Mouse (Mus musculus) splenic B cell, adult 2 months (primary cell): ENCODE results near the gene Slx4ip.

ENCODE experiments used
- DNase-seq: peaks from one replicate; pipeline ENCODE4 v3.0.0-alpha.2; 2011; ENCODE audit warnings: low read depth, low spot score
- H3K27me3 ChIP-seq: 2 replicates; pipeline ENCODE4 v1.6.1; 2012; ENCODE audit warnings: mild to moderate bottlenecking, low read length, moderate library complexity, mixed read lengths; ENCODE audit not compliant: control insufficient read depth, poor library complexity, insufficient read depth, severe bottlenecking
- H3K36me3 ChIP-seq: 2 replicates; pipeline ENCODE4 v1.6.1; 2012; ENCODE audit warnings: mild to moderate bottlenecking, low read length, moderate library complexity, mixed read lengths; ENCODE audit not compliant: control insufficient read depth, poor library complexity, insufficient read depth, severe bottlenecking

The Slx4ip gene

DNA sequence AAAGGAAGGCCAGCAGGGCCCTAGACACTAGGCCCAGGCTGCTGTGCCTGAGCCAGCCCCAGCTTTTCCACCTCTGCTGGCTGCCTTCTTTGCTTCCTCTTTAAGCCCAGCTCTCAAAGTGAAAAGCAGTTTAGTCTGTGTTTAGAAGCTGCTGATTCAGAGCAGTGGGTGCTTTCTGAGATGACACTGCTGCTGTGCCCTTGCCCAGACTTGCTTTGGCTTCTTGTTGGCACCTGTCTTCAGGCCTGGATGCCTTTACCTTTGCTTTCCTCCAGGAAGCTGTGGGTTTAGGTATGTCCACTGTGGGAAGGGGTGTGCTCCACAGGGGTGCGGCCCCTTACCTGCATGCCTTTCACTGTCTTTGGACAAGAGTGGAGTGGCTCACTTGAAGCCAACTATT, 28.4 kb downstream of the Slx4ip start:
- Histone ChIP-seq H3K27me3 (no peaks in the 10 kb centered on the region), H3K36me3 (no peaks in the 10 kb centered on the region)
- no peak for DNase-seq

GRCm38 (mm10) chr2:136920257-136920993, 29.4 kb downstream of the Slx4ip start:
- no peaks in the 10 kb centered on the region for H3K27me3 ChIP-seq
- H3K36me3 ChIP-seq = no peaks in the 10 kb centered on the region
- DNase-seq = no peak

DNA sequence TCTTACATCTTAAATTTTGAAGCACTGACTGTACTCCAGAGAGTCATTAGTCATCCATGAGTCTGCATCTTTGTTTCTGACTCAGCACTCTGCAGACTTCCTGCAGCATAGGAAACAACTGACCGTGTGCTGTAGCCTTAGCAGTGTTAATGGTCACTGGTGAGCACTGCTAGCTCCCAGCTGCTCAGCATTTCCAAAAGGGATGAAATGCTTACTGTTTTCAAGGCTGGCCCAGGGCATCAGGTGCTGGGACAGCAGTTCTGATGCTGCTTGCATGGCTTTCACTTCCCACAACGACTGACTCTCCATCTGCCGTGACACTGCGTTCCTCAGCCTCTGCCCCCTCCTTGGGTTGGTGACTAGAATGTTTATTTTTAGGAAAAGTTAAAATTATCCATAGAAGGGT, 30.0 kb downstream of the Slx4ip start:
- no peaks in the 10 kb centered on the region for H3K27me3 ChIP-seq
- no peaks in the 10 kb centered on the region for H3K36me3 ChIP-seq
- no peak for DNase-seq

DNA sequence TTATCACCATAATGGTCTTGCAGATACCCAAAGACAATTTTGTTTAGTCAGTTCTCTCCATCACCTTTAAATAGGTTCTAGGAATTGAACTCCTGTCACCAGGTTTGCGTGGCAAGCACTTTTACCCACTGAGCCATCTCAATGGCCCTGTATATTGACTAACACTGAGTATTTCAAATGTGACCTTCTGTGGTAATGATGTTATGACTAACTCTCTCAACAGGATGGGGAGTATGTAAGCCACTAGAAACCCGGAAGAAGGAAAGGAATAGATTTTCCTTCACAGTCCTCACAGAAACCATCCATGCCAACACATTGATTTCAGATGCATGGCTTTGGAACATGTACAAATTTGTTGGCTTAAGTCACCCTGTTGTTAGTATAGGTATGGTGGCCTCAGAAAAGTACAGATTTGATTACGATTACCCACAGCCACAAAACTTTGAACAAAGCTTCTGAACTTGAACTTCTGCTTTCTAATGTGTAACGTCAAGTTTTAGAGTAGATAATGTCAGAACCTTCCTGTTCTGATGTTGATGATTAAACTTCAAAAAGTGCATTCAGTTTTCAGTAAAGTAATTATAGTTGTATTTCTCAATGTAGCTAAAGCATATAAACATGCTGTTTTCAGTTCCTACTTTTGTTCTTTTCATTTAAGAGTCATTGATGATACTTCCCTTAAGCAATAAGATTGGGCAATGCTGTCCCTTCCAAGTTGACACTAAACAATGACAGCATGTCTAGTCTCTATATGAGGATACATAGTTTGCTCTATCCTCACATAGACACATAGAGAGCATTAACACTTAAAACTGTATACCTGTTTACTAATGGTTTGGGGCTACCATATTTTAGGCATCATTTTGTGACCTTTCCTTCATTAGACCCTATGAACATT, 45.6 kb downstream of the Slx4ip start:
- no peaks in the 10 kb centered on the region for H3K36me3 ChIP-seq
- no peak for DNase-seq
- no peaks in the 10 kb centered on the region for H3K27me3 ChIP-seq

DNA sequence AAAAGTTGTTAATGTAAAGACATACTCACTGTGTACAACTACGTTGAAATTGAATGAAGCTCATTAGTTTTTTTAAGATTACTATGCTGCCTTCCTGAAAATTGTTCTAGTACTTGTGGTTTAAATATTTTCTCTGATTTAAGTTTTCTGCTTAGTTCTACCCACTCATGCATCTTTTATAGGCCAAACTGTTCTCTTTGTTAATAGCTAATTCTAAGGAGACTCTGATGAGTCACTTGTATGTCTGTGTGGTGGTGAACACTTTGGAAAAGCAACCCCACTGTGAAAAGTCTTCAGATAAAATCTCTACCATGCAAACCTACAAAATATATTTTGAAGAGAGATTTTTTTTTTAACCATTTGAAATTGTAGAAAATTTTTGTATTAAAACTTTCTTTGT, 47.2 kb downstream of the Slx4ip start:
- DNase-seq = no peak
- Histone ChIP-seq H3K36me3 (no peaks in the 10 kb centered on the region), H3K27me3 (no peaks in the 10 kb centered on the region)

DNA sequence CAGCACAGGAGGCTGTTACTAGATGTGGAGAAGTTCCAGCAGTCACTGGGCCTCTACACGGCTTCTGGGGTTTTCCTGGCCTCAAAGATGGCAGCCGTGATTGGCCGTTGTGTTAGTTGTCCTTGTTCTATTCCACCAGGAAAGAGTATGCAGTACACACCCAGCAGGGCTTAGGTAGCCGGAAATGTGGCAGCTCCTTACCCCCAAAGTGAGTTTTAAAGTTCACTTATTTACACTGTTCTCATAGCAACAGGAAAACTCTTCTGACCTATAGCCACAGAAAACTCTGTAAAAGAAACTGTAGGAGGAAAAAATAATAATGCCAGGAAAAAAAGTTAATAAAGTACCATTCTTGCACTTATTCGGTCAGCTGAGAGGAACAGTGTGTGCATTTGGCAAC, 55.3 kb downstream of the Slx4ip start:
- no peaks in the 10 kb centered on the region for H3K36me3 ChIP-seq
- no peaks in the 10 kb centered on the region for H3K27me3 ChIP-seq
- no peak for DNase-seq

DNA sequence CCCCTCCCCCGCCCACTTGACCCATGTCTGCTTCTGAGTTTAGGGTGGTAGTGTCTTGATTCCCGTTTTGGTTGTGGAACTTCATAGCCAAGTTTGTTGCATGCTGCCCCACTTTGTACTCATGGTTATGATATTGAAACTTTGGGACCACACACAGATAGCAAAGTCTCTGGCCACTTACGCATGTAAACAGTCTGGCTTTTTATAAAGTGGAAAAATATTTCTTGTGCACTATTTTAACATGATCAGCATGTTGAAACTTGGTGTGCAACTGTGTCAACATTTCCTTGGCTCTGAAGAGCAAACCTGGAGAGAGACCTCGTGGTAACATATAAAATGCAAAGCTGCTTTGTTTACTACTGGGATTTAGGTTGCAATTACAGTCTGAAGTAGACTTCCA, 56.5 kb downstream of the Slx4ip start:
- Histone ChIP-seq H3K36me3 (no peaks in the 10 kb centered on the region), H3K27me3 (no peaks in the 10 kb centered on the region)
- no peak for DNase-seq

DNA sequence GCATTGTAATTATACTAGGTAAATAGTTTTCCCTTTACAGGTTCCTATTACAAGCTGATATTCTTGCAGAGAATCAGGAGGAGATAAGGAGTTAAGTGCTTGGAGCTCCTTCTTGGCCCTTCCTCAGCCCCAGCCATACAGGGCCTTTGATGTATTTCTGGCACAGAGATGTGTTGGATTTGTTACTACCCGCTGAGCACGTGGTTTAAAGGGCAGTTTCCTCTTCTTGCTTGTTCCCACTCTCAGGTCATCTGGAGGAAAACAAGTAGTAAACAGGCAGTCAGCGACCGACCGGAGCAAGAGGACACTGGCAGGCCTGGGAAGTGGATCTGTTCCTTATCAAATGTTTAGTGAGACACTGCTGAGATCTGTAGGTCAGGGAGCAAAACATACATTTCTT, 56.9 kb downstream of the Slx4ip start:
- no peak for DNase-seq
- Histone ChIP-seq H3K27me3 (no peaks in the 10 kb centered on the region), H3K36me3 (no peaks in the 10 kb centered on the region)

DNA sequence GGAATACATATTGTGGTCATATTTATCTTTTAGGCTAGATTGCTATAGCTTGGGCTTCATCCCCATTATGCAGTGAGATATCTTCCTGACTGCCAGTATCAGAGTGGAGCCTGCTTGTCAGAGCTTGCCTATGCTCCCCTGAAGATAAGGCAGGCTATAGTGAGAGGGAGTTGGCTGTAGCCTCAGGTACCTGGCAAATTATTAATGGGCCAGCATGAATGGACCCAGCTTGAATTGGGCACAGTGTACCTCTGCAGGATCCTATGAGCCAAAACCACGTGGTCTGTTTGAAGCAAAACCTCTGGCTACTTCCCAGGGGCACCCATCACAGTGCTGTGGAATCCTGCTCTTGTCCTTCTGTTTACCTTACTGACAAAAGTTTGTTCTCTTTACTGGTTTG, 61.2 kb downstream of the Slx4ip start:
- no peaks in the 10 kb centered on the region for H3K36me3 ChIP-seq
- no peak for DNase-seq
- no peaks in the 10 kb centered on the region for H3K27me3 ChIP-seq

GRCm38 (mm10) chr2:136955726-136956571, 64.9 kb downstream of the Slx4ip start:
- no peaks in the 10 kb centered on the region for H3K27me3 ChIP-seq
- H3K36me3 ChIP-seq = no peaks in the 10 kb centered on the region
- DNase-seq = no peak

DNA sequence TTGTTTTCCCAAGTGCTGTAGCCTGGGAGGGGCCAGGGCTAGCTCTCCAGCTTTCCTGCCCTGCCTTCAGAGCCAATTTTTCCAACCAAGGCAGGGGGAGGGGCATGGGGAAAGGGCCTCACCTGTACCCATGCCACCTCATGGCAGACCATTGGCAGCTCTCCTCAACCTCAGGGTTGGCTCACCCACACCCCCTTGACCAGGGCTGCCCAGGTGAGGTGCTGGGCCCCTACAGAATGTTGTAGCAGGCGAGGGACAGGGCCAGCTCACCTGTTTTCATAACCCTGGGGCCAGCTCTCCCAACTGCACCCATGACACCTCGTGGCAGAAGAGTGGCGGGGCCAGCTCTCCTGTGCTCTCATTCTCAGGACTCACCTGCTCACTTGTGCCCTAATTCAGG, 67.7 kb downstream of the Slx4ip start:
- Histone ChIP-seq H3K27me3 (no peaks in the 10 kb centered on the region), H3K36me3 (no peaks in the 10 kb centered on the region)
- DNase-seq = no peak

- H3K36me3 ChIP-seq = no peaks in the 10 kb centered on the region
- no peak for DNase-seq
- H3K27me3 ChIP-seq = no peaks in the 10 kb centered on the region
Measured at GRCm38 (mm10) chr2:136975774-136976173, 84.8 kb downstream of the Slx4ip start.

DNA sequence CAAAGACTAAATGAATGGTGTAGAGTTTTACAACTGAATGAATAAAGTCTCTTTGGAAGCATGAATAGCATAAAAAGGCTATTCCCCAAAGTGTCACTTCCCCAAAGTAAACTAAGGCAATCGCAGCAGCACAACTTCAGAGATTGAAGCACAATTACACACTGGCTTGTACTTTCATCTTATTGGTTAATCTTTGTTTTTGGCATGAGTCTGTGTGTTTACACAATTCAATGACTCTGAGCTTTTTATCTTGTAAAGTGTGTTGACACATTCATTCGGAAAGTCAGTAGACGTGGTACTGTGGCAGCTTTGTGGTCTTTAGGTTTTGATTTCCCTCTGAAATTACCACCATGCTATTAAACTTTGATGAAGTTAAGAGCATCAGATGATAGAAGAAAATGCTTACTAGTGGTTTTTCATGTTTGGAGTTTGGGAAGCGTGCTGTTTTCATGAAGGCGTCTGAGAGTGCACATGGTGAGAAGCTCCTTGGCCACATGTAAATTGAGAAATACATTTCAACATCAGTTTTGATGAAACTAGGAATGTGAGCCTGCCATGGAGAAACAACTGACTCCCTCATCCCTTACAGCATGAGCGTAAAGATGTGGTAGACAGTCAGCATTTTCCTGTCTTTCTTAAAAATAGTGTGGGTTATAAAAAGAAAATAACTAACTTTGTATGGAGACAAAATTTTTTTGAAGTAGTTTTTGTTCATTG, 88.2 kb downstream of the Slx4ip start:
- Histone ChIP-seq H3K27me3 (no peaks in the 10 kb centered on the region), H3K36me3 (no peaks in the 10 kb centered on the region)
- DNase-seq = no peak
